Mouse (Mus musculus) adrenal gland (tissue): ENCODE measurements at regions not wholly inside any gene's neighbourhood (a gene's known extent, or its start where the extent isn't known, plus 50 kb on each side); places are given as distances from the start of the nearest gene placed in this dataset.

Source experiments
- intact Hi-C: fragments of 180-260 bp; cut with DNase I; formaldehyde crosslinking; loops from one replicate; pipeline ENCODE4 v1.15.1; 2025

DNA sequence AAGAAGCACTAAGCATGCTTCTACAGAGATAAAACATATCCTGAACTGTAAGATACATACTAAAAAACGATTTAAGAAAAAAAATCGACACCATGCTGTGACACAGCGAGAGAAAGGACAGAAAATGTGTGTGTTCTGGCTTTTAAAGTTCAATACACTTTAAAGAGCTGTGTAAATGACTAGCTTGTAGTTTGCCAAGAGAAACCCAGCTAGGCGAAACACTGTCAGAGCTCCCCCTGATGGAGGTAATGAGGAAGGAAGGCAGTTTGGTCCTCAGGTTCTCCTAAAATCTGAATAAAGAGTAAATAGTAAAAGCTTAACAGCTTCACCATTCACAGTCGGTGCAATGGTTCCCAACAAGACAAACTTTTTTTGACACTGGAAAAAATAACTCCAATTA is 67.1 kb upstream of the Gabrg2 start:
- intact Hi-C loops, result loop anchor here (5.0 kb wide), 2 partner anchors 630 to 1140 kb away; no protein-coding TSS in a partner anchor

DNA sequence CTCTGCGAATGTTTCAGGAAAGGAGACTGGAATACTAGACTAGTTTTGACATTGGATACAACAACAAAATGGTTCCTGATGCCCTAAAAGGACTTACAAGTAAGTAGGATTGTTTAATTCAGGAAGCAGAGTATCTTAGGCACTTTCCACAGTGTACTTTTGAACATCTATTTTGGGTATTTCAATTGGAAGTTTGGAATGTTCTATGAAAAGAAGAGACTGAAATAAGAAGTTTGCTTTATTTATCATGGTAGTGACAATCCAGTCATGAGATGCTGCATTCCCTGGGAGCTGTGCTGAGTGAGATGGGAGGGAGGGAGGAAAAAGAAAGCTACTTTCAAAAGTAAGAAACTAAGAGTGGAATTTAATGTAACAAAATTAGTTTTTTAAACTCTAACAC is 50.9 kb upstream of the Gabrg2 start:
- intact Hi-C loops, result no loop called here
